Mouse (Mus musculus): ENCODE results near the gene Tpsab1.

The Tpsab1 gene

DNA sequence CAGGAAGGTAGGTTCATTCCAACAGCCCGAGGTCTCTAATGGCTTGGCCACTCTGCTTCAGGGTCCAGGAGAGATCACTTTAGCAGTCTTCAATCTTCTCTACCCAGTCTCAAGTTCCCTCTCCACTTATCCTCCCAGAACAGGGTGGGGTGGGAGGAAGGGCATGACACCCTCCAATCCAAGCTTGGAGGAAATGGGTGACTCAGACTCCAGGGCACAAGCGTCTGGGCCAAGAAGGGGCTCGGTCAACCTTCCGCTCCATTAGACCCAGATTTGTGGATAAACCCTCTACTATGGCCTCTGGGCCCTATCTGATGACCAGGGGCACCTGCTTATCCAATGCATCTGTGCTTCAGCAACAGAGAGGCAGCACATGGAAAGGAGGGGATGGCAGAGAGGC is at the start of gene Tpsab1:
TSS of gene Tpsab1 (minus strand) at position 101 of the 400 bp plus-strand sequence.
- DNase-seq, result no peak

DNA sequence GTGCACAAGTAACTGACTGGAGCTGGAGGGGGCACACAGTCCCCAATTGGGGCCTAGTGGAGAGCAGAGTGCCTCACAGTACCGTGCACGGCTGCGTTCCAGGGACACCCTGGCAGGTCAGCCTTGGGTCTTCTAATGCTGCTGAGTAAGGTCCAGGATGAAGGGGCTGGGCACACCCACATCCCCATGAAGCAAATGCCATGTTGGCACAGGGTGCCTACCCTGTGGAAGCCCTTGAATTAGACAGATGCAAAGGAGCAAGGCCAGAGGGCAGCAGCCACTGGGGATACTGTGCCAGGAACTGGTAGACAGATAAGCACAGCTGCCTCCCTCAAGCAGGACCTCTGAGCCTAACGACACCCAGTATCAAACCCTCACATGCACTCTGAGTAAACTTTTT is 49.2 kb upstream of the Tpsab1 start:
- DNase-seq, result no peak

DNA sequence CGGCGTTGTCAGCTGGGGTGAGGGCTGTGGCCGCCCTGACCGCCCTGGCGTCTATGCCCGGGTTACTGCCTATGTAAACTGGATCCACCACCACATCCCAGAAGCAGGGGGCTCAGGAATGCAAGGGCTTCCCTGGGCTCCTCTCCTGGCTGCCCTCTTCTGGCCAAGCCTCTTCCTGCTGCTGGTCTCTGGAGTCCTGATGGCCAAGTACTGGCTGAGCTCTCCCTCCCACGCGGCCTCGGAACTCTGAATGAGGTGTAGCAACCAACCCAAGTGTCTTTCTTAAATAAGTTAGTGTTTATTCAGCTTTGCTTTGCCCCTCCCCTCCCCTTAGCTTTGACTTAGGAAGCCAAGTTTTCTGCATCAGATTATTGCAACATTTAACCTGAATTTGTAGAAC is 28.6 kb upstream of the Tpsab1 start:
- peak; percentile 65 for DNase-seq

DNA sequence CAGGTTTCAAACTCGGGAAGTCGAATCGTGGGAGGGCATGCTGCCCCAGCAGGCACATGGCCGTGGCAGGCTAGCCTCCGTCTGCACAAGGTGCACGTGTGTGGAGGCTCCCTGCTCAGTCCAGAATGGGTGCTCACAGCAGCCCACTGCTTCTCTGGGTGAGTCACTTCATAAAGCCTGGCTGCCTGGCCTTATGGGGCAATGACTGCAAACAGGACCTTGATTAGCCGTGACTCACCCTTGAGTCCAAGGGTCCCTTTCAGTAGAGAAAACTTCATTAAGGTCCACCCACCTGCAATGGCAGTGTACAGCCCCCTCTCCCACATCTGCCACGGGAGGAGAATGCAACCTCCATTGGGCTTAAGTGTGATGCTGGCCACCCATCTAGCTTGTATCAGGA is 27.1 kb upstream of the Tpsab1 start:
- DNase-seq, result no peak

GRCm38 (mm10) chr17:25368973-25369372 is 23.6 kb upstream of the Tpsab1 start, which contains the start of gene Tpsg1:
TSS of gene Tpsg1 (plus strand) at chr17:25369273.
- DNase-seq, result no peak

GRCm38 (mm10) chr17:25366005-25366404 is 20.6 kb upstream of the Tpsab1 start, which contains the start of gene Tpsb2:
TSS of gene Tpsb2 (plus strand) at chr17:25366305.
- no peak for DNase-seq

DNA sequence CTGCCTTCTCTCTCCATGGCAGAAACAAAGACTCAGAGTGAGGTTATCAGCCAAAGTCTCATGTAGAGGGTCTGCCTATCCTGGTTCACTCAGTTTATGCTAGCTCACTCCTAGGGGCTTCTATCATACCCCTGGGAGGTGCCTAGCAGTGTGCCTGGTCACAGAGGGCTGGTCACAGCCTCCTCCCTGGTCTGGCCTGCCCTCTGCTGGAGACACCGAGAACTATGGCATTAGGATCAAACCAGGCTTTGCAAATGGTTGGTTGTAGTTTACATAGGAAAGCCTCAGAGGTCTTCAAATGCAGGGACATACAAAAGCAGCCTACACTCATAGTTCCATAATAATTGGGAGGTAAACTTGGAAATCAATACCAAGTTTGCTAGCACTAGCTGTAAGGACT is 18.4 kb upstream of the Tpsab1 start:
- DNase-seq, result peak; percentile 30

GRCm38 (mm10) chr17:25361291-25361690 is 15.9 kb upstream of the Tpsab1 start:
- DNase-seq, result no peak

DNA sequence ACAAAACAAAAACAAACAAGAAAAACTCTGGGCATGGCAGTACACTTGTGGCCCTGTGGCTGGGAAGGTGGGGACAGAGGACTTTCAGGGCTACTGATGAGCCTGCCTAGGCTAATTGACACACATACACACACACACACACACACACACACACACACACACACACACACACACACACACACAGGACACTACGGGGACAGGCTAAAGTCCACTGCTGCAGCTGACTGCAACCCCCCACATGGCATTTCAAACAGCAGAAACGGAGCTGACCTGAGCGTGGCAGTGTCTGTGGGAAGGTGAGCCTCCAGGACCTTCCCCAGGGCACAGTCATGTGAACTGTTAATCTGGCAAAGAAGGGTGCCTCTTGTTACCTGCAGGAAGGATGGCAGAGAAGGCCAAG is 3.9 kb downstream of the Tpsab1 start:
- no peak for DNase-seq

DNA sequence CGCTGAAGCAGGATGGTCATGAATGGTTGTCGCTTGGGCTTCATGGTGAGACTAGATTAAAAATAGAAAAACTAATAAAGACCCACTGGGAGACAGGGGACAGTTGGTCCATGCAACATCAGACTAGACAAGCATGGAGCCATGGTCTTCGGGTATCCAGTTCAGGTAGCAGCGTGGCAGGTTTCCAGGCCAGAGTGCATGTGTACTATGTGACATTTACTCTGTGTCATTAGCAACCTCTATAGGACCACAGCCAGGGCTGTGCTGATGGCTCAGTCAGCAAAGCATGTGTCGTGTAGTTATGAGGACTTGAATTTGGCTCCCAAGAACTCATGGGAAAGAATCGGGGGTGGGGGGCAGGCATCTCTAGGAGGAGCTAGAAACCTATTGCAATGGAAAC is 5.4 kb downstream of the Tpsab1 start:
- DNase-seq, result no peak

DNA sequence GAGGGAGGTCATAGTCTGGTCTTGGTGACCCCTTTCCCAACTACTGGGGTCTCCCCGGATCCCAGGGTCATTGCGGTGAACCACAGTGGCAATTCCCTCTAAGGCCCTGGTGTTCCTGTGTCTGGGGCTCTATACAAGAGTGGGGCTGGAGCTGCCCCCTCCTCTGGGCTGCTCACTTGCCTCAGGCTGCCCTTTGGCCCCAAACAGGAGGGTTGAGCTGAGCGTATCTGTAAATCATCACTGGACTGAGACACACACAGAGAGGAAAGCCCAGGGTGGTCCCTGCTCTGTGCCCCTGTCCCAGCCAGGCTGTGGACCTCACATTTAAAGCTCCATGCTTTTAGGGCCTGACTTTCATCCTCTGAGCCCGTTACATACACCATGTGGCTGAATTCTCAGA is 7.1 kb downstream of the Tpsab1 start:
- no peak for DNase-seq

DNA sequence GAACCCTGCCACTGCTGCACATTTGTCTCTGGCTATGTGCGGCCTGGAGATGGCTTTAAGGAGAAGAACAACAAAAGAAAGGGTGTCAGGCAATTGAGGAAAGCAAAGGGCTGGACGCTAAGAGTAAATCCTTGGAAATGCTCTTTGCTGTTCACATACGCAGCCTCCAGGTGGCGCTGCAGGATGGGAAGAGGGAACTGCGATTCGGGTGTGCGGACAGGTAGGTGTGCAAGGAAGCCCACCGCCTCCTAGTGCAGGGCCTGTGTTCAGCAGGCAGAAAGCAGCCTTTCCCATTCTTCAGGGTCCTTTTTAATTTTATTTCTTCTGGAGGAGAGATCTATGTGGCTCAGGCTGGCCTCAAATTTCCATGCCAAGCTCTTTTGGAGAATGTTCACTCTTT is 11.4 kb downstream of the Tpsab1 start:
- peak; percentile 29 for DNase-seq

- peak; percentile 10 for DNase-seq
Observed at GRCm38 (mm10) chr17:25332321-25332720, 13.0 kb downstream of the Tpsab1 start.

DNA sequence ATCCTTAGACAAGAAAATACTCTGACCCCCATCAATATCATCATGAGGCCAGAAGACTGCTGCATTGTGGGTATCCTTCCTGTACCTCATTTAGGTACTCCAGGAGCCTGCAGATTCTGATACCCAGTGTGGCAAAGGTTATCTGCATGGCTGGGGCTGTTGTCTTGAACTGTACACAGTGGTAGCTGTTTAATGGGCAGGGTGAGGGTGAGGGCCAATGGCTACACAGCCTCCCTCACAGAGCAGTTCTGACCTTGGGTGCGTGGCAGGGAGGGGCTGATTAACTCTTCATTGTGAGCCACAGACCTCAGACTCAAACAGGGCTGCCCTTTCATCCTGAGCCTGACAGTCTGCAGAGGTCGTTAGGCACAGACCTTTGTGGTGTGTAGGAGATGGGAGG is 22.4 kb downstream of the Tpsab1 start:
- no peak for DNase-seq

DNA sequence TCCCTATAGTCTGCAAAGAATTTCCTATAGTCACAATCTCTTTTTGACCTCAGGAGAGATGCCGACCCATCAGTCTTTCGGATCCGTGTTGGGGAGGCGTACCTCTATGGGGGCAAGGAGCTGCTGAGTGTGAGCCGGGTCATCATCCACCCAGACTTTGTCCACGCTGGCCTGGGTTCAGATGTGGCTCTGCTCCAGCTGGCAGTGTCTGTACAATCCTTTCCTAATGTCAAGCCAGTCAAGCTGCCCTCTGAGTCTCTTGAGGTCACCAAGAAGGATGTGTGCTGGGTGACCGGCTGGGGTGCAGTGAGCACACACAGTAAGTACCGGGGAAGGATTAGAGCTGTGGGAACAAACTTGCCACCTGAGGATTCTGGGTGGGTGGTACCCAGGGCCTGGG is 24.5 kb downstream of the Tpsab1 start:
- no peak for DNase-seq

DNA sequence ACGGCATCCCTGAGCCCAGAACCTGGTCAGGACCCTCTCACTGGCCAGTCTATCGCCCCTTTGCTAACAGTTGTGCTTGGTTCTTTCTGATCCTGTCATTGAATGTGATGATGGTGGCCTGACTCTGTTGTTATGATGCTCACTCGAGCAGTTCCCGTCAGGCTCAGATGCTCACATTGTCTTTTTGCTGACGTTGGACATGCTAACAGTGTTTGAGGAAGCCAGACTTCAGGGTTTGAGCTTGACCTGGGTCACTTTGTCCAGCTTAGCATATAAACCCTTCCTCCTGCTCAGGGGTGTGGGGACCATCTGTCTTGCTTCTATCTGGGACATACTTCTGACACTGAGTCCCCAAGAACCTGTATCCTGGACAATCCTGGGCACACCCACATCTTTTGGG is 27.0 kb downstream of the Tpsab1 start, which contains the start of gene Prss29:
TSS of gene Prss29 (plus strand) at position 301 of the 400 bp plus-strand sequence.
- DNase-seq, result no peak

- no peak for DNase-seq
Observed at GRCm38 (mm10) chr17:25308346-25308745, 37.0 kb downstream of the Tpsab1 start, which contains the start of gene Prss28. TSS of gene Prss28 (plus strand) at chr17:25308646.

GRCm38 (mm10) chr17:25298094-25298493 is 47.3 kb downstream of the Tpsab1 start, which contains the start of gene Prss34:
TSS of gene Prss34 (plus strand) at chr17:25298394.
- no peak for DNase-seq

GRCm38 (mm10) chr17:25294111-25294510 is 51.3 kb downstream of the Tpsab1 start:
- DNase-seq, result no peak

GRCm38 (mm10) chr17:25293495-25293894 is 51.9 kb downstream of the Tpsab1 start:
- no peak for DNase-seq

Measured in lung, postnatal 36 days (tissue).